Mouse (Mus musculus) heart, postnatal 0 days (tissue): Measurements from ENCODE around the gene Chrdl2. TPM values are rescaled to one million over a fixed set of nuclear protein-coding genes. Genes with fewer than 3 reads are reported as not detected.

Experiments used
- ATAC-seq: fragments of 200-750 bp; cut with Nextera tagmentation; 2 replicates; pipeline ENCODE4 v1.8.0; 2017; ENCODE audit warnings: low read depth, moderate number of reproducible peaks, moderate library complexity; ENCODE audit not compliant: insufficient read depth
- DNase-seq: peaks from one replicate; pipeline ENCODE4 v3.0.0-alpha.2; 2016; ENCODE audit warnings: low spot score
- H3K27ac ChIP-seq: fragments of 300-500 bp; sonication (generic); 2 replicates; pipeline ENCODE4 v1.5.1; 2014; ENCODE audit warnings: low read depth, mild to moderate bottlenecking
- H3K27me3 ChIP-seq: fragments of 300-500 bp; sonication (generic); 2 replicates; pipeline ENCODE4 v1.6.1; 2014; ENCODE audit warnings: low read length, mixed read lengths; ENCODE audit not compliant: control insufficient read depth, insufficient read depth
- H3K36me3 ChIP-seq: fragments of 300-500 bp; sonication (generic); replicated peaks from 2 replicates; pipeline ENCODE4 v1.6.1; 2014; ENCODE audit warnings: low read length, mixed read lengths; ENCODE audit not compliant: control insufficient read depth, insufficient read depth
- H3K4me1 ChIP-seq: fragments of 300-500 bp; sonication (generic); 2 replicates; pipeline ENCODE4 v1.6.1; 2014; ENCODE audit warnings: antibody characterized with exemption; ENCODE audit not compliant: control insufficient read depth, insufficient read depth
- H3K4me2 ChIP-seq: fragments of 300-500 bp; sonication (generic); 2 replicates; pipeline ENCODE4 v1.6.1; 2014; ENCODE audit warnings: low read depth, mild to moderate bottlenecking, low read length, moderate library complexity
- H3K4me3 ChIP-seq: fragments of 300-500 bp; sonication (generic); 2 replicates; pipeline ENCODE4 v1.5.1; 2014; ENCODE audit warnings: low read depth, low read length
- H3K9ac ChIP-seq: fragments of 300-500 bp; sonication (generic); replicated peaks from 2 replicates; pipeline ENCODE4 v1.6.1; 2014; ENCODE audit warnings: low read depth, low read length, mixed read lengths
- H3K9me3 ChIP-seq: fragments of 300-500 bp; sonication (generic); replicated peaks from 2 replicates; pipeline ENCODE4 v1.6.1; 2016; ENCODE audit warnings: low read length; ENCODE audit not compliant: control insufficient read depth
- CTCF ChIP-seq: IDR thresholded peaks from 2 replicates; pipeline ENCODE4 v1.5.1; 2016; ENCODE audit warnings: antibody characterized with exemption, control low read depth, low read depth
- EP300 ChIP-seq: IDR thresholded peaks from 2 replicates; pipeline ENCODE4 v1.6.1; 2016; ENCODE audit warnings: antibody characterized with exemption, low read depth
- WGBS: fragments of 180-500 bp; shearing (Covaris S2); extraction: QIAGEN DNeasy Blood & Tissue Kit; methylation state at CpG from one replicate; pipeline ENCODE4 v1.1.7; 2014; 5-methylcytosine and 5-hydroxymethylcytosine counted together
- polyA plus RNA-seq: library from polyadenylated mRNA; unstranded; fragments of >200 nt; fragmentation: Nextera tagmentation; extraction: Ambion mirVana; gene quantifications from 2 replicates; pipeline ENCODE4 v1.2.1, GENCODE M21; 2015
- total RNA-seq: library from RNA; depleted of rRNA; stranded (reverse); fragments of >200 nt; gene quantifications from 2 replicates; pipeline ENCODE4 v1.2.3, GENCODE M21; 2014; ENCODE audit warnings: low replicate concordance

Chrdl2 gene
- total and polyA plus RNA-seq, 2 experiments from 2014 or later, result 0.12 TPM; not detected in 1

GRCm38 (mm10) chr7:100036050-100036449, 30.1 kb downstream of the Chrdl2 start:
- ATAC-seq (no peak), DNase-seq (no peak)
- no peak overlapping the region for H3K4me3 ChIP-seq
- no peaks in the 10 kb centered on the region for H3K9me3 ChIP-seq
- no peak overlapping the region for H3K9ac ChIP-seq
- no peak overlapping the region for H3K27ac ChIP-seq
- TF ChIP-seq EP300, result no peak
- TF ChIP-seq CTCF, result no peak
- 65% methylated on average over 7 of the region's 7 CpGs for WGBS
- no peaks in the 10 kb centered on the region for H3K4me1 ChIP-seq
- H3K27me3 ChIP-seq, result no peaks in the 10 kb centered on the region
- H3K36me3 ChIP-seq, result no peaks in the 10 kb centered on the region
- no peak overlapping the region for H3K4me2 ChIP-seq

GRCm38 (mm10) chr7:100036495-100036894, 30.5 kb downstream of the Chrdl2 start:
- no peak overlapping the region for H3K9ac ChIP-seq
- TF ChIP-seq CTCF (no peak), EP300 (no peak)
- H3K27ac ChIP-seq, result no peak overlapping the region
- no peaks in the 10 kb centered on the region for H3K36me3 ChIP-seq
- ATAC-seq, result no peak
- no peak overlapping the region for H3K4me3 ChIP-seq
- 69% methylated on average over 3 of the region's 3 CpGs for WGBS
- H3K9me3 ChIP-seq, result no peaks in the 10 kb centered on the region
- DNase-seq, result no peak
- H3K4me2 ChIP-seq, result no peak overlapping the region
- no peaks in the 10 kb centered on the region for H3K4me1 ChIP-seq
- no peaks in the 10 kb centered on the region for H3K27me3 ChIP-seq

- no peak for DNase-seq
- Histone ChIP-seq H3K4me3 (0 out of 2 replicates have a peak overlapping the region, but pooled peaks have one; percentile 4), H3K9me3 (no peaks in the 10 kb centered on the region), H3K9ac (no peak overlapping the region), H3K27me3 (0 out of 2 replicates have a peak, but pooled peaks cover 5% of the 10 kb centered on the region), H3K4me1 (0 out of 2 replicates have a peak, but pooled peaks cover 6% of the 10 kb centered on the region), H3K4me2 (peak overlapping the region; percentile 14; the same call in 1 of the 2 replicates), H3K27ac (no peak overlapping the region), H3K36me3 (no peaks in the 10 kb centered on the region)
- 18% methylated on average over 30 of the region's 31 CpGs for WGBS
- ATAC-seq, result no peak
- TF ChIP-seq EP300 (no peak), CTCF (no peak)
These were observed 36.1 kb downstream of the Chrdl2 start for GRCm38 (mm10) chr7:100042120-100042519.

- H3K9ac ChIP-seq, result no peak overlapping the region
- 0 out of 2 replicates have a peak, but pooled peaks cover 5% of the 10 kb centered on the region for H3K27me3 ChIP-seq
- ATAC-seq (no peak), DNase-seq (no peak)
- H3K27ac ChIP-seq, result no peak overlapping the region
- H3K4me3 ChIP-seq, result no peak overlapping the region
- no peaks in the 10 kb centered on the region for H3K36me3 ChIP-seq
- H3K4me1 ChIP-seq, result 0 out of 2 replicates have a peak, but pooled peaks cover 6% of the 10 kb centered on the region
- H3K9me3 ChIP-seq, result no peaks in the 10 kb centered on the region
- H3K4me2 ChIP-seq, result no peak overlapping the region
- TF ChIP-seq EP300 (no peak), CTCF (no peak)
- WGBS, result 82% methylated on average over 5 of the region's 5 CpGs
These were observed 37.1 kb downstream of the Chrdl2 start for GRCm38 (mm10) chr7:100043096-100043495.

GRCm38 (mm10) chr7:100043605-100044031, 37.6 kb downstream of the Chrdl2 start:
- DNase-seq (no peak), ATAC-seq (no peak)
- Histone ChIP-seq H3K9ac (no peak overlapping the region), H3K4me2 (no peak overlapping the region), H3K36me3 (no peaks in the 10 kb centered on the region), H3K27me3 (0 out of 2 replicates have a peak, but pooled peaks cover 5% of the 10 kb centered on the region), H3K4me3 (no peak overlapping the region), H3K9me3 (no peaks in the 10 kb centered on the region), H3K4me1 (0 out of 2 replicates have a peak, but pooled peaks cover 6% of the 10 kb centered on the region), H3K27ac (no peak overlapping the region)
- 16% methylated on average over 4 of the region's 4 CpGs for WGBS
- TF ChIP-seq CTCF (no peak), EP300 (no peak)

GRCm38 (mm10) chr7:100046486-100046885, 40.5 kb downstream of the Chrdl2 start:
- no peak overlapping the region for H3K4me3 ChIP-seq
- 0 out of 2 replicates have a peak, but pooled peaks cover 6% of the 10 kb centered on the region for H3K4me1 ChIP-seq
- H3K27ac ChIP-seq, result no peak overlapping the region
- ATAC-seq (no peak), DNase-seq (no peak)
- no peak overlapping the region for H3K9ac ChIP-seq
- H3K27me3 ChIP-seq, result 0 out of 2 replicates have a peak, but pooled peaks cover 5% of the 10 kb centered on the region
- no peak overlapping the region for H3K4me2 ChIP-seq
- no peaks in the 10 kb centered on the region for H3K9me3 ChIP-seq
- 66% methylated on average over 2 of the region's 2 CpGs for WGBS
- TF ChIP-seq EP300 (no peak), CTCF (no peak)
- H3K36me3 ChIP-seq, result no peaks in the 10 kb centered on the region
